Mouse (Mus musculus): ENCODE data around the gene Pde4b. TPM values are rescaled to one million over a fixed set of nuclear protein-coding genes. Genes with fewer than 3 reads are reported as not detected.

The Pde4b gene
- total and polyA plus RNA-seq, 2 experiments from 2014 or later, result 49.7 to 76.2 TPM

GRCm38 (mm10) chr4:102175985-102176384 is 88.6 kb downstream of the Pde4b start:
- Histone ChIP-seq H3K36me3 (ENCODE audit: insufficient read depth) (no peaks in the 10 kb centered on the region), H3K27ac (ENCODE audit: low read depth, low read length) (no peak overlapping the region), H3K4me1 (ENCODE audit: insufficient read depth) (no peaks in the 10 kb centered on the region), H3K27me3 (ENCODE audit: insufficient read depth, low read length) (no peaks in the 10 kb centered on the region), H3K9me3 (ENCODE audit: low read length) (no peaks in the 10 kb centered on the region), H3K9ac (no peak overlapping the region), H3K4me2 (ENCODE audit: low read depth) (no peak overlapping the region), H3K4me3 (ENCODE audit: low read depth, low read length) (no peak overlapping the region)
- 93% methylated on average over 2 of the region's 2 CpGs for WGBS
- TF ChIP-seq CTCF (IDR thresholded peaks at IDR 0.05; ENCODE audit: low read depth), result no peak
- DNase-seq, result no peak
- ATAC-seq, result no peak

- DNase-seq (no peak), ATAC-seq (no peak)
- no peak for TF ChIP-seq CTCF (IDR thresholded peaks at IDR 0.05; ENCODE audit: low read depth)
- no peaks in the 10 kb centered on the region for H3K4me1 ChIP-seq (ENCODE audit: insufficient read depth)
- no peak overlapping the region for H3K9ac ChIP-seq
- H3K36me3 ChIP-seq (ENCODE audit: insufficient read depth), result no peaks in the 10 kb centered on the region
- H3K4me3 ChIP-seq (ENCODE audit: low read depth, low read length), result no peak overlapping the region
- H3K4me2 ChIP-seq (ENCODE audit: low read depth), result no peak overlapping the region
- 89% methylated on average over 5 of the region's 5 CpGs for WGBS
- no peaks in the 10 kb centered on the region for H3K9me3 ChIP-seq (ENCODE audit: low read length)
- H3K27ac ChIP-seq (ENCODE audit: low read depth, low read length), result no peak overlapping the region
- no peaks in the 10 kb centered on the region for H3K27me3 ChIP-seq (ENCODE audit: insufficient read depth, low read length)
Measured at GRCm38 (mm10) chr4:102177258-102177657, 89.9 kb downstream of the Pde4b start.

GRCm38 (mm10) chr4:102186888-102187287 is 99.5 kb downstream of the Pde4b start:
- Histone ChIP-seq H3K27me3 (ENCODE audit: insufficient read depth, low read length) (no peaks in the 10 kb centered on the region), H3K27ac (ENCODE audit: low read depth, low read length) (no peak overlapping the region), H3K4me2 (ENCODE audit: low read depth) (no peak overlapping the region), H3K4me3 (ENCODE audit: low read depth, low read length) (no peak overlapping the region), H3K9ac (no peak overlapping the region), H3K36me3 (ENCODE audit: insufficient read depth) (no peaks in the 10 kb centered on the region), H3K9me3 (ENCODE audit: low read length) (no peaks in the 10 kb centered on the region), H3K4me1 (ENCODE audit: insufficient read depth) (no peaks in the 10 kb centered on the region)
- no peak for TF ChIP-seq CTCF (IDR thresholded peaks at IDR 0.05; ENCODE audit: low read depth)
- DNase-seq (peak; percentile 17), ATAC-seq (peak; percentile 93; the same call in 1 of the 2 replicates)
- WGBS, result 49% methylated on average over 5 of the region's 5 CpGs

- WGBS, result 56% methylated on average over 5 of the region's 5 CpGs
- no peak for TF ChIP-seq CTCF (IDR thresholded peaks at IDR 0.05; ENCODE audit: low read depth)
- H3K9ac ChIP-seq, result no peak overlapping the region
- no peak overlapping the region for H3K4me2 ChIP-seq (ENCODE audit: low read depth)
- H3K27me3 ChIP-seq (ENCODE audit: insufficient read depth, low read length), result no peaks in the 10 kb centered on the region
- ATAC-seq (peak; percentile 40; the same call in 1 of the 2 replicates), DNase-seq (peak; percentile 35)
- H3K9me3 ChIP-seq (ENCODE audit: low read length), result no peaks in the 10 kb centered on the region
- H3K27ac ChIP-seq (ENCODE audit: low read depth, low read length), result no peak overlapping the region
- H3K4me1 ChIP-seq (ENCODE audit: insufficient read depth), result no peaks in the 10 kb centered on the region
- H3K36me3 ChIP-seq (ENCODE audit: insufficient read depth), result no peaks in the 10 kb centered on the region
- H3K4me3 ChIP-seq (ENCODE audit: low read depth, low read length), result no peak overlapping the region
Measured at GRCm38 (mm10) chr4:102197707-102198106, 110.4 kb downstream of the Pde4b start.

GRCm38 (mm10) chr4:102209773-102210172 is 122.4 kb downstream of the Pde4b start:
- WGBS, result 69% methylated on average over 2 of the region's 2 CpGs
- TF ChIP-seq CTCF (IDR thresholded peaks at IDR 0.05; ENCODE audit: low read depth), result no peak
- Histone ChIP-seq H3K4me2 (ENCODE audit: low read depth) (no peak overlapping the region), H3K27me3 (ENCODE audit: insufficient read depth, low read length) (no peaks in the 10 kb centered on the region), H3K4me3 (ENCODE audit: low read depth, low read length) (no peak overlapping the region), H3K36me3 (ENCODE audit: insufficient read depth) (no peaks in the 10 kb centered on the region), H3K9me3 (ENCODE audit: low read length) (no peaks in the 10 kb centered on the region), H3K27ac (ENCODE audit: low read depth, low read length) (no peak overlapping the region), H3K4me1 (ENCODE audit: insufficient read depth) (no peaks in the 10 kb centered on the region), H3K9ac (no peak overlapping the region)
- DNase-seq, result no peak
- ATAC-seq, result no peak

GRCm38 (mm10) chr4:102226700-102227099 is 139.4 kb downstream of the Pde4b start:
- Histone ChIP-seq H3K27me3 (ENCODE audit: insufficient read depth, low read length) (no peaks in the 10 kb centered on the region), H3K4me3 (ENCODE audit: low read depth, low read length) (no peak overlapping the region), H3K4me2 (ENCODE audit: low read depth) (no peak overlapping the region), H3K4me1 (ENCODE audit: insufficient read depth) (no peaks in the 10 kb centered on the region; the same call in 1 of the 2 replicates), H3K9me3 (ENCODE audit: low read length) (no peaks in the 10 kb centered on the region), H3K27ac (ENCODE audit: low read depth, low read length) (no peak overlapping the region), H3K36me3 (ENCODE audit: insufficient read depth) (no peaks in the 10 kb centered on the region), H3K9ac (no peak overlapping the region)
- DNase-seq (peak; percentile 75), ATAC-seq (peak; percentile 29; the same call in 1 of the 2 replicates)
- peak; percentile 92 for TF ChIP-seq CTCF (IDR thresholded peaks at IDR 0.05; ENCODE audit: low read depth)

- Histone ChIP-seq H3K4me1 (ENCODE audit: insufficient read depth) (no peaks in the 10 kb centered on the region; the same call in 1 of the 2 replicates), H3K9me3 (ENCODE audit: low read length) (no peaks in the 10 kb centered on the region), H3K27me3 (ENCODE audit: insufficient read depth, low read length) (no peaks in the 10 kb centered on the region), H3K4me3 (ENCODE audit: low read depth, low read length) (no peak overlapping the region), H3K9ac (no peak overlapping the region), H3K27ac (ENCODE audit: low read depth, low read length) (no peak overlapping the region), H3K4me2 (ENCODE audit: low read depth) (no peak overlapping the region), H3K36me3 (ENCODE audit: insufficient read depth) (no peaks in the 10 kb centered on the region)
- ATAC-seq (peak; percentile 59; the same call in 1 of the 2 replicates), DNase-seq (peak; percentile 83)
- peak; percentile 68 for TF ChIP-seq CTCF (IDR thresholded peaks at IDR 0.05; ENCODE audit: low read depth)
- WGBS, result 30% methylated on average over 7 of the region's 7 CpGs
Measured at GRCm38 (mm10) chr4:102228953-102229586, 141.7 kb downstream of the Pde4b start.
